In the genomic region with DNA sequence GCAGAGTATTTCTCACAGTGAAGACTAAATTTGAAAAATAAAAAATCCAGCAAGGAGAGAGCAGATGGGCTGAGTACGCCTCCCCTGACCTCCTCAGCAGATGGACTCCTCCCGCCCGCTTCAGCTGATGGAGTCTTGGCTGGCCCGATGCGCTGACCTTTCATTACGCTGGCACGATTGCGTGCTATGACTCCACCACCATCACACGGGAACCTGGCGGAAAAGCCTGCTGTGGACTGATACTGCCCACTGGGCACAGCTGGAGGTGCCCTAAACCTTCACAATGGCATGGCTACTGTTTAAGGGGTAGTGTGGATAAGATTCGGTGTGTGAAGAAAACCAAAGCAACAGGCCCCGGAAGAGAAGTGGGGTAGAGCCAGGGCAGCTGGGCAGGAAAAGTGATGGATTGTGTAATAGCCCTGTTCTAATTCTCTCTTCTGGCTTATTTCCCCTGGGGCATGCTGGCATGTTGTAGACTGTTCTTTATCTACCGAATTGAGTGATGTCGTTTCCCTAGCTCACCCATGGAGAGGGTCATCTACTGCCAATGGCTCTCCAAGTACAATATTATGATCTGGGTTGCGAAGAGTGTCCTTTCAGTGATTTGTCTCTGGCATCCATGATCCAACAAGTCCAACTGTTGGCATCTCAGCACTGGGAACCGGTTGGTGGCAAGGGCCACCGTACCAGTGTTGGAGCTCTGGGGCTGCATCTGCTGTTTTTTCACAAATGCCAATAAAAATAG, we compare ENCODE assay signal across 17 mouse cellular contexts. TPM values are rescaled to one million over a fixed set of nuclear protein-coding genes. Genes with fewer than 3 reads are reported as not detected.
A peak's percentile ranks its signal among the peaks of the same experiment; 100 is the strongest.
DNase-seq lines count a peak whose midpoint lies in the region; ATAC-seq and TF ChIP-seq lines count a peak whose summit lies in the region.
"Had no signal": no experiment of that assay in that cellular context is flagged by ENCODE, and none has a peak within 500 bp of the region (broad histone marks: within the 10 kb centered on the region; RNA-seq: fewer than 3 reads in every experiment).

No protein-coding gene starts in this region.

- H3K4me1 ChIP-seq in hindbrain, postnatal 0 days (ENCODE audit: insufficient read depth, low read length): no peaks in the 10 kb centered on the region
- H3K4me1 ChIP-seq in hindbrain, embryonic 13.5 days (replicated peaks): peaks cover 4% of the 10 kb centered on the region; the same call in 1 of the 2 replicates
- no peaks in the 10 kb centered on the region for H3K4me1 ChIP-seq in intestine, postnatal 0 days (replicated peaks; ENCODE audit: control insufficient read depth, insufficient read depth, low read length)
- H3K4me1 ChIP-seq: limb, embryonic 12.5 days; stomach, embryonic 15.5 days had no signal

- no peaks in the 10 kb centered on the region; the same call in none of the 2 replicates for H3K36me3 ChIP-seq in hindbrain, postnatal 0 days (ENCODE audit: insufficient read depth, low read length)
- H3K36me3 ChIP-seq in hindbrain, embryonic 13.5 days: peaks cover 27% of the 10 kb centered on the region
- H3K36me3 ChIP-seq in intestine, postnatal 0 days (ENCODE audit: control insufficient read depth, insufficient read depth): peaks cover 22% of the 10 kb centered on the region

- H3K27ac ChIP-seq in hindbrain, postnatal 0 days: no peak overlapping the region; the same call in 1 of the 2 replicates
- no peak overlapping the region for H3K27ac ChIP-seq in hindbrain, embryonic 13.5 days
- no peak overlapping the region for H3K27ac ChIP-seq in intestine, postnatal 0 days (ENCODE audit: low read depth, low read length)
- H3K27ac ChIP-seq: limb, embryonic 12.5 days; stomach, embryonic 15.5 days had no signal

- no peak overlapping the region for H3K4me3 ChIP-seq in hindbrain, postnatal 0 days (ENCODE audit: low read length)
- H3K4me3 ChIP-seq in hindbrain, embryonic 13.5 days: no peak overlapping the region
- H3K4me3 ChIP-seq in intestine, postnatal 0 days (ENCODE audit: low read depth, low read length): no peak overlapping the region
- H3K4me3 ChIP-seq: limb, embryonic 12.5 days; megakaryocyte, embryonic 14.5 days; stomach, embryonic 15.5 days had no signal

- no peak overlapping the region for H3K9ac ChIP-seq in hindbrain, postnatal 0 days (replicated peaks; ENCODE audit: low read length)
- H3K9ac ChIP-seq in hindbrain, embryonic 13.5 days: no peak overlapping the region
- no peak overlapping the region for H3K9ac ChIP-seq in intestine, postnatal 0 days (ENCODE audit: low read depth, low read length)
- H3K9ac ChIP-seq: limb, embryonic 12.5 days; liver, postnatal 0 days; stomach, embryonic 15.5 days had no signal

- H3K27me3 ChIP-seq in hindbrain, postnatal 0 days (ENCODE audit: insufficient read depth, low read length): no peaks in the 10 kb centered on the region
- H3K27me3 ChIP-seq in hindbrain, embryonic 13.5 days: no peaks in the 10 kb centered on the region
- no peaks in the 10 kb centered on the region for H3K27me3 ChIP-seq in intestine, postnatal 0 days (replicated peaks; ENCODE audit: control insufficient read depth, insufficient read depth, low read length)
- H3K27me3 ChIP-seq: limb, embryonic 12.5 days; megakaryocyte, embryonic 14.5 days; Patski; stomach, embryonic 15.5 days had no signal

- no peak overlapping the region for H3K4me2 ChIP-seq in hindbrain, postnatal 0 days (ENCODE audit: low read depth, low read length)
- no peak overlapping the region for H3K4me2 ChIP-seq in hindbrain, embryonic 13.5 days
- H3K4me2 ChIP-seq in intestine, postnatal 0 days (replicated peaks; ENCODE audit: low read depth): no peak overlapping the region
- H3K4me2 ChIP-seq: limb, embryonic 12.5 days; stomach, embryonic 15.5 days had no signal

- no peak for TF ChIP-seq CTCF in hindbrain, postnatal 0 days (IDR thresholded peaks at IDR 0.05; ENCODE audit: low read depth)
- no peak for TF ChIP-seq CTCF in intestine, postnatal 0 days (IDR thresholded peaks at IDR 0.05; ENCODE audit: low read depth)

- 55% methylated on average over 17 of the region's 17 CpGs for WGBS in hindbrain, postnatal 0 days
- WGBS in hindbrain, embryonic 13.5 days: 90% methylated on average over 17 of the region's 17 CpGs
- WGBS in intestine, postnatal 0 days: 94% methylated on average over 17 of the region's 17 CpGs

- DNase-seq in hindbrain, postnatal 0 days (ENCODE audit: low spot score): peak; percentile 64
- peak; percentile 93 for DNase-seq in brain, adult 2 months (ENCODE audit: low read depth, low spot score)
- peak; percentile 80 for DNase-seq in cerebellum, postnatal 10 days
- peak; percentile 59 to 77 for DNase-seq in layer of hippocampus, postnatal 14 days (ENCODE audit: low spot score in 2 of 2)
- DNase-seq in thymus, postnatal 10 days (ENCODE audit: low spot score in 2 of 2): no peak
- no peak for DNase-seq in right cerebral cortex, postnatal 25 days
- DNase-seq: heart, postnatal 36 days; kidney, adult 2 months; liver, postnatal 0 days; right cerebral cortex, postnatal 4 days had no signal

- ATAC-seq in hindbrain, postnatal 0 days: peak; percentile 68
- no peak for ATAC-seq in hindbrain, embryonic 13.5 days (ENCODE audit: low FRiP score)
- no peak for ATAC-seq in intestine, postnatal 0 days
- ATAC-seq: CD4-positive, CD25-positive, alpha-beta regulatory T cell, adult 4 months; liver, postnatal 0 days; Patski had no signal

- no peaks in the 10 kb centered on the region for H3K9me3 ChIP-seq in hindbrain, postnatal 0 days (ENCODE audit: low read length)
- no peaks in the 10 kb centered on the region for H3K9me3 ChIP-seq in hindbrain, embryonic 13.5 days
- H3K9me3 ChIP-seq in intestine, postnatal 0 days (ENCODE audit: control insufficient read depth): no peaks in the 10 kb centered on the region
- H3K9me3 ChIP-seq: limb, embryonic 12.5 days; megakaryocyte, embryonic 14.5 days; stomach, embryonic 15.5 days had no signal

RNA-seq across cellular contexts. Expression of a gene that starts 35.4 kb away (rescaled TPM):
- 0.65 and 1.3 TPM in 2 replicates for total RNA-seq in hindbrain, postnatal 0 days (2014; rRNA removed)
- polyA plus RNA-seq in hindbrain, postnatal 0 days (2015; fragmentation: Nextera tagmentation; extraction: Ambion mirVana): 0.28 and 0.76 TPM in 2 replicates
- polyA plus RNA-seq in hindbrain, embryonic 13.5 days (2015; fragmentation: Nextera tagmentation; extraction: Ambion mirVana): 0.31 and 0.36 TPM in 2 replicates
- not detected for total RNA-seq in layer of hippocampus, postnatal 14 days (2021)
- 0.40 TPM in 1 of 2 replicates, not detected in the other for polyA plus RNA-seq in intestine, postnatal 0 days (2015; fragmentation: Nextera tagmentation; extraction: Ambion mirVana)
- polyA plus RNA-seq: Patski had no signal

Comparison
In these comparisons a context has a peak if more than half of its experiments do, and no peak if none do; other contexts are left out.
1. DNase-seq: peak in hindbrain, postnatal 0 days (single experiment), brain, adult 2 months (single experiment), cerebellum, postnatal 10 days (2 of 2) and layer of hippocampus, postnatal 14 days (2 of 2); none in thymus, postnatal 10 days (0 of 2) and right cerebral cortex, postnatal 25 days (single experiment).